Mouse (Mus musculus) heart, embryonic 14.5 days (tissue): ENCODE results near the gene Sdk1. TPM values are rescaled to one million over a fixed set of nuclear protein-coding genes. Genes with fewer than 3 reads are reported as not detected.

ENCODE experiments used
- ATAC-seq: fragments of 200-750 bp; cut with Nextera tagmentation; 2 replicates; pipeline ENCODE4 v1.8.0; 2017; ENCODE audit warnings: low read depth, moderate TSS enrichment; ENCODE audit not compliant: insufficient number of reproducible peaks, insufficient read depth, low FRiP score
- H3K27ac ChIP-seq, 2 experiments: fragments of 200-500 bp in 1 of 2; fragments of 300-500 bp in 1 of 2; sonication (generic) in 1 of 2; replicated peaks in 1 of 2; 2 replicates each; pipeline ENCODE4 v1.5.1; 2012 to 2014; ENCODE audit warnings: low read depth in 2 of 2, low read length in 2 of 2, control low read depth in 1 of 2, mild to moderate bottlenecking in 1 of 2, mixed read lengths in 1 of 2; ENCODE audit not compliant: control insufficient read depth in 1 of 2, insufficient read depth in 1 of 2
- H3K27me3 ChIP-seq: fragments of 300-500 bp; sonication (generic); 2 replicates; pipeline ENCODE4 v1.6.1; 2014; ENCODE audit warnings: mild to moderate bottlenecking, low read length, control low read depth; ENCODE audit not compliant: control insufficient read depth, insufficient read depth
- H3K36me3 ChIP-seq: fragments of 300-500 bp; sonication (generic); 2 replicates; pipeline ENCODE4 v1.6.1; 2014; ENCODE audit warnings: mild to moderate bottlenecking, control low read depth, low read length, mixed read lengths; ENCODE audit not compliant: control insufficient read depth, insufficient read depth
- H3K4me1 ChIP-seq, 2 experiments: fragments of 200-500 bp in 1 of 2; fragments of 300-500 bp in 1 of 2; sonication (generic) in 1 of 2; 2 replicates each; pipeline ENCODE4 v1.6.1; 2012 to 2014; ENCODE audit warnings: low read length in 2 of 2, control low read depth in 1 of 2, mixed read lengths in 1 of 2; ENCODE audit not compliant: control insufficient read depth in 2 of 2, insufficient read depth in 2 of 2
- H3K4me2 ChIP-seq: fragments of 300-500 bp; sonication (generic); 2 replicates; pipeline ENCODE4 v1.6.1; 2014; ENCODE audit warnings: mild to moderate bottlenecking, low read length
- H3K4me3 ChIP-seq, 2 experiments: fragments of 200-500 bp in 1 of 2; fragments of 300-500 bp in 1 of 2; sonication (generic) in 1 of 2; 2 replicates each; pipeline ENCODE4 v1.5.1; 2012 to 2014; ENCODE audit warnings: low read length in 2 of 2, mild to moderate bottlenecking in 2 of 2, control low read depth in 1 of 2, low read depth in 1 of 2, moderate library complexity in 1 of 2; ENCODE audit not compliant: control insufficient read depth in 1 of 2, insufficient read depth in 1 of 2
- H3K9ac ChIP-seq: fragments of 300-500 bp; sonication (generic); 2 replicates; pipeline ENCODE4 v1.6.1; 2014; ENCODE audit warnings: mild to moderate bottlenecking, low read length
- H3K9me3 ChIP-seq: fragments of 300-500 bp; sonication (generic); 2 replicates; pipeline ENCODE4 v1.6.1; 2016; ENCODE audit warnings: low read length, control low read depth; ENCODE audit not compliant: control insufficient read depth
- WGBS: fragments of 180-500 bp; shearing (Covaris S2); extraction: QIAGEN DNeasy Blood & Tissue Kit; methylation state at CpG from one replicate; pipeline ENCODE4 v1.1.7; 2014; 5-methylcytosine and 5-hydroxymethylcytosine counted together
- polyA plus RNA-seq: library from polyadenylated mRNA; unstranded; fragments of >200 nt; fragmentation: Nextera tagmentation; extraction: Ambion mirVana; gene quantifications from 2 replicates; pipeline ENCODE4 v1.2.1, GENCODE M21; 2014

Gene Sdk1
- polyA plus RNA-seq, 1 experiment from 2014 or later, result 2.5 TPM

DNA sequence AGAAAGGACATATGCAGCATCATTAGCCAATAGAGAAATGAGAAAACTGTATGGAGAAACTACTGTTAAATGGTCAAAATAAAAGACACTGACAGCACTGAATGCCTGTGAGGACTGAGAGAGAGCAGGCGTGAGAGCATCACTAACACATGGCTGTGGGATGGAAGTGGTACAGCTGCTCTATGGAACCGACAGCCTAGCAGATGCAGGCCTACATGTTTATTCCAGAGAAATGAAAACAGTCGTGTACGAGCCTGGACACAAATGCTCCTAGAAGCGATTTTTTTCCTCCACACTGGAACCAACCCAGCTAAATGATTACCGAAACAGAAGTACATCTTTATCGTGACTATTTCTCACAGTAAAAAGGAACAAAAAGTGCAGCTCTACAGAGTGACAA lies 54.0 kb downstream of the Sdk1 start:
- Histone ChIP-seq H3K4me2 (no peak overlapping the region), H3K27me3 (no peaks in the 10 kb centered on the region), H3K9ac (no peak overlapping the region), H3K4me3 (no peak overlapping the region), H3K9me3 (no peaks in the 10 kb centered on the region), H3K36me3 (no peaks in the 10 kb centered on the region), H3K27ac (no peak overlapping the region), H3K4me1 (no peaks in the 10 kb centered on the region; a peak in 2 of 4 replicates)
- WGBS, result 86% methylated on average over 7 of the region's 7 CpGs
- no peak for ATAC-seq

DNA sequence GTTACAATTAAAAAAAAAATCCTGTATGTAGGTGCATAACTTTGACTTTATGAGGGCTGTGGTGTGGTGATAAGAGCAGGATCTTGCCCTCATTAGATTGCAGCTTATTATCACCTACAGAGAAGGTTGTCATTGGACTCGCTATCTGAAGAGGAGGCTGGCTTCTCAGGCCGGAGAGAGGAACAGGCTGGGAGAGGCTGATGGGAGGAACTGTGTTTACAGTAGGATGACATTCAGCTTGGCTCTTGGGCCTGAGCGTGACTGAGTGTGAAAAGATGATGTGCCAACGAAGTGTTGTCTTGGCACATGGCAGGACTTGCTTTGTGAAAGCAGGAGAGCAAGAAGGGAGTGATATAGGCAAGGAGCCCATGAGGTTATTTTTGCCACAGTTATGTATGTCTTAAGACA lies 61.0 kb downstream of the Sdk1 start:
- H3K4me1 ChIP-seq, result peaks cover 6 to 17% of the 10 kb centered on the region in 2 experiments
- ATAC-seq, result no peak
- H3K4me2 ChIP-seq, result no peak overlapping the region
- no peaks in the 10 kb centered on the region for H3K9me3 ChIP-seq
- peak overlapping the region; percentile 23 to 58; a peak in 2 of 4 replicates for H3K27ac ChIP-seq
- no peaks in the 10 kb centered on the region for H3K27me3 ChIP-seq
- no peak overlapping the region for H3K9ac ChIP-seq
- no peak overlapping the region for H3K4me3 ChIP-seq
- H3K36me3 ChIP-seq, result no peaks in the 10 kb centered on the region
- 9% methylated on average over 4 of the region's 4 CpGs for WGBS

DNA sequence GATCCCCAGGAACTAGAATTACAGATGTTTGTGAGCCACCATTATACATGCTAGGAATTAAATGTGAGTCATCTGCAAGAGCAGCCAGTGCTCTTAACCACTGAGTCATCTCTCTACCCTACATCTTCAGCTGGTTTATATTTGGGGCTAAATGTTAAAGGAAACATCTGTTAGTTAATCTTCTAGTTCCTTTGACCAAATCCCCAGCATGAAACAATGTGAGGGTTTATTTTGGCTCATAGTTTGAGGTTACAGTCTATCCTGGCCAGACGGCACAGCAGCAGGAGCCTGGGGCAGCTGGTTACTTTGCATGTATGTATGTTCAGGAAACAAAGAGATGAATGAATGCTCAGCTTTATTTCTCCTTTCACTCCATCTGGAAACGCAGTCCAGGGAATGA lies 62.5 kb downstream of the Sdk1 start:
- ATAC-seq, result no peak

DNA sequence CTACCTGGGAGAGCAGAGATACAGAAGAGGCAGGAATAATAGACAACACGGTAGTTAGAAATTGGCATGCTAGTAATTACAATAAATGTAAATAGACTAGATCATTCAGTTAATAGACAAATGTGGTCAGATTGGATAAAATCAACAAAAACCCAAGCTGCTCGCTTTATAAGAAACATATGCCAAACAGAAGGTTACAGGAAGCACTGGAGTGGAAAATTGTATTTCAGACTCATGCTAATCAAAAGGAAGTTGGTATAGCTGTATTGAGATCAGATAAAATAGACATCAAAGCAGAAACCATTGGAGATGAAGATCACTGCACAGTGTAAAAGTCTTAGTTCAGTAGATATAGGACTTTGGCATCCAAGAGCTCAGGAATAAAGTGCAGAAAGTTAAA lies 63.4 kb downstream of the Sdk1 start:
- H3K4me3 ChIP-seq, result no peak overlapping the region
- no peaks in the 10 kb centered on the region for H3K27me3 ChIP-seq
- no peak overlapping the region for H3K27ac ChIP-seq
- no peak overlapping the region for H3K9ac ChIP-seq
- H3K36me3 ChIP-seq, result no peaks in the 10 kb centered on the region
- no peak for ATAC-seq
- no peaks in the 10 kb centered on the region for H3K9me3 ChIP-seq
- H3K4me1 ChIP-seq, result peaks cover 6 to 17% of the 10 kb centered on the region in 2 experiments
- WGBS, result 89% methylated on average over 2 of the region's 2 CpGs
- no peak overlapping the region for H3K4me2 ChIP-seq

More for the DNA sequence above, 62.5 kb downstream of the Sdk1 start:
- Histone ChIP-seq H3K4me2 (no peak overlapping the region), H3K9ac (no peak overlapping the region), H3K27me3 (no peaks in the 10 kb centered on the region), H3K36me3 (no peaks in the 10 kb centered on the region), H3K9me3 (no peaks in the 10 kb centered on the region), H3K27ac (no peak overlapping the region), H3K4me3 (no peak overlapping the region), H3K4me1 (peaks cover 6 to 17% of the 10 kb centered on the region in 2 experiments)
- WGBS, result 63% methylated on average over 2 of the region's 2 CpGs

DNA sequence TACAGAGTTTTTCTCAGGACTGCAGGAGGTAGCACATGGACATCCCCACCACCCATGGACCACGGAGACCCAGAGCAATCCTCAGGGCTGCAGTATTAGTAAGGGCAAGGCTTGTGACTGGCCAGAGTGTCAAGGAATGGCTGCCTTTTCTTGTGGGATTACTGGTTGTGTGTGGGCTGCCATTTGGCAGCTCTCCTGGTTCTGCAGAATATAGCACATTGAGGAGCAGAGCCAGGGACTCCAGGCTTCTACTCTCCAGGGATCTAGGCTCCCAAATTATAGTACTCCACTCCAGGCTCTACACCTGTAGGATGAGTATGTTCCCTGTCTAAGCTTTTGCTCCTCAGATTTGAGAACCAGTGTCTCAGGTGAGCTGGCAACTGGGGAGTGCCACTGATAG lies 69.4 kb downstream of the Sdk1 start:
- no peak overlapping the region for H3K27ac ChIP-seq
- ATAC-seq, result no peak
- H3K4me3 ChIP-seq, result no peak overlapping the region
- 75% methylated on average over 1 of the region's 1 CpGs for WGBS
- no peaks in the 10 kb centered on the region for H3K9me3 ChIP-seq
- H3K9ac ChIP-seq, result no peak overlapping the region
- H3K4me1 ChIP-seq, result peaks cover 4 to 18% of the 10 kb centered on the region in 2 experiments; a peak in 3 of 4 replicates
- no peak overlapping the region for H3K4me2 ChIP-seq
- no peaks in the 10 kb centered on the region for H3K36me3 ChIP-seq
- no peaks in the 10 kb centered on the region for H3K27me3 ChIP-seq

DNA sequence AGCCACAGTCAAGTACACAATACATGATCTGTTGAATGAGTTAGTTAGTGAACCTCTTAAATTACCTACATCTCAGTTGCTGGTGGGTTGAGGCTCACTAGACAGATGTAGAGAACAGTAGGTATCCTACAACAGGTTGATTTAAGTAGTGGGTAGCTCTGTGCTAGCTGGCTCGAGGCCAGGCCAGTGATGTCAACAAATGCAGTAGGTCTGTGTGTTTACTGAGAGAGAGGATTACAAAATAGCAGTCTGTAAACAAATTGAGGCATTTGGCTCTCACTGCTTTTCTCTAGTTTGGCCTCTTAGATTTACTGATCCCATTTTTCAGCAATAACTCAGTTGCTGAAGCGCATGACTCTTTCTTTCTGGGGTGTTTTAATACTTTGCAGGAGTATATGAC lies 70.5 kb downstream of the Sdk1 start:
- H3K9ac ChIP-seq, result no peak overlapping the region
- no peaks in the 10 kb centered on the region for H3K36me3 ChIP-seq
- no peak overlapping the region for H3K4me3 ChIP-seq
- H3K9me3 ChIP-seq, result no peaks in the 10 kb centered on the region
- WGBS, result 70% methylated on average over 2 of the region's 2 CpGs
- peaks cover 4 to 18% of the 10 kb centered on the region in 2 experiments; a peak in 3 of 4 replicates for H3K4me1 ChIP-seq
- H3K4me2 ChIP-seq, result no peak overlapping the region
- no peak for ATAC-seq
- no peak overlapping the region for H3K27ac ChIP-seq
- no peaks in the 10 kb centered on the region for H3K27me3 ChIP-seq

DNA sequence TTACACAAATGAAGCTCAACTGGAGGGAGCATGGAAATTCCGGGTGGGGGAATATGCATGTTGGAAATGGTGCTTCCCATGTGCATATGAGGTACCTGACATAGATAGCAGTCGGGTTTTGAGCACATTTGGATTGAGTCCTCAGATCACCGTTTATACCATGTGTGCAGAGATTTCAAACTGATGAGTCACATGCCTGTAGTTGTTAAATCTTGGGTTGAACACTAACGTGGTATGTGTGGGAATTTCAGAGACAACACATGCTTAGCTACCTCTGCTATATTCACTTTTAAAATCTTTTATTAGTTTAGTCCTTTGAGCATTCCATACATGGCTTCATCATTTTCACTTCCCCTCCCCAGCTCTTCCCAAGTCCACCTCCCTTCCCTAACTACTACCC lies 71.0 kb downstream of the Sdk1 start:
- H3K9me3 ChIP-seq, result no peaks in the 10 kb centered on the region

DNA sequence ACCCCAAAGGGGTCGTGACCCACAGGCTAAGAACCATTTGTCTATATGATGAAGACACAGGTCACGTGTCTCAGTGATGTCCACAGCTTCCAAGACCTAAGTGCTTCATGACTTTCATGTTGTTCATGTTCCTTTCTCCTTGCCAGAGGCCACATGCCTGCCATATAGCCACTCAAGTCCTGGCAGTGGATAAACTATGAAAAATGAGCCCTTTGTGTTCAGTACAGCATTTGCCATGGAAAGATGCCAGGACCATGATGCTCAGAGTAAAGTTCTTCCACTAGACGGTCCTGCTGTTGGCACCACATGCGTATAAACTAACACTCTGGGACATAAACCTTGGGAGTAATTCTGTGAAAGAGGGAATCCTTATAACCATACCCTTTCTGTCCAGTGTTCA lies 75.8 kb downstream of the Sdk1 start:
- Histone ChIP-seq H3K9me3 (no peaks in the 10 kb centered on the region), H3K4me2 (no peak overlapping the region), H3K9ac (no peak overlapping the region), H3K4me1 (peaks cover 2 to 10% of the 10 kb centered on the region in 2 experiments; a peak in 3 of 4 replicates), H3K4me3 (no peak overlapping the region), H3K27ac (no peak overlapping the region), H3K27me3 (no peaks in the 10 kb centered on the region), H3K36me3 (no peaks in the 10 kb centered on the region)
- 77% methylated on average over 4 of the region's 4 CpGs for WGBS
- no peak for ATAC-seq

More for the DNA sequence above, 71.0 kb downstream of the Sdk1 start:
- H3K4me3 ChIP-seq, result no peak overlapping the region
- H3K27ac ChIP-seq, result peak overlapping the region in 1 of 2 experiments; percentile 48; a peak in 1 of 4 replicates
- ATAC-seq, result no peak
- H3K4me1 ChIP-seq, result peaks cover 4 to 18% of the 10 kb centered on the region in 2 experiments; a peak in 3 of 4 replicates
- no peaks in the 10 kb centered on the region for H3K36me3 ChIP-seq
- WGBS, result 66% methylated on average over 4 of the region's 4 CpGs
- H3K4me2 ChIP-seq, result no peak overlapping the region; the same call in 1 of the 2 replicates
- H3K9ac ChIP-seq, result no peak overlapping the region
- H3K27me3 ChIP-seq, result no peaks in the 10 kb centered on the region
